Mouse (Mus musculus): Measurements from ENCODE around the gene Dnah7a.
"Not testable (repeated sequence)": the region's sequence is repeated elsewhere in the genome, so short reads cannot be mapped to it uniquely, and the experiment has no call there.

The Dnah7a gene

DNA sequence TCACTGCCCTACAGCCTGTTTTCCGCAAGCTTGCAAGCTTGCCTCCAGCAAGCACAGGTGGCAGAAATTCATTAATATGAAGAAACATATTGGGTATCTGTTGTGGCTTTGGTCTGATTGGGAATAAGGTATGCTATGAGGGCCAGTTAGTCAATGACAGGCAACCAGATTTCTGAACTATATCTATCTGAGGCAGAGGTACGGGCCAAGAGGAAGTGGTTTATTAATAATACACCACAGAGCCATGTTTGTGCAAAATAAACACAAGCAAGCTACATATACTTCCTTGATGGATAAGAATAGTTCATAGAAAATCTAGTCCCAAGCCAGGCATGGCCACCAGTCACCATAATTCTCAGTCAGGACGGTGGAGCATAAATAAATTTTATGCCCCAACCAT lies 328.9 kb downstream of the Dnah7a start:
- DNase-seq, result no peak

GRCm38 (mm10) chr1:53375965-53376364 lies 330.6 kb downstream of the Dnah7a start:
- not testable (repeated sequence) for DNase-seq

- no peak for DNase-seq
Observed at GRCm38 (mm10) chr1:53358988-53359387, 347.6 kb downstream of the Dnah7a start.

- DNase-seq, result peak; percentile 98
Observed at GRCm38 (mm10) chr1:53352327-53353261, 354.0 kb downstream of the Dnah7a start, which contains the start of the genes Asdurf, Gm28551 and Asnsd1. TSS of gene Asdurf (minus strand) at chr1:53352619. TSS of gene Gm28551 (minus strand) at chr1:53352667. TSS of gene Asnsd1 (minus strand) at chr1:53352752.

Measured in lung, postnatal 36 days (tissue).